Mouse (Mus musculus) kidney, postnatal 0 days (tissue): ENCODE data around the gene Prdx1. TPM values are rescaled to one million over a fixed set of nuclear protein-coding genes. Genes with fewer than 3 reads are reported as not detected.
A peak's percentile ranks its signal among the peaks of the same experiment; 100 is the strongest.

Source experiments
- ATAC-seq: fragments of 200-750 bp; cut with Nextera tagmentation; replicated peaks from 2 replicates; pipeline ENCODE4 v1.8.0; 2017; ENCODE audit warnings: low read depth, moderate number of reproducible peaks, moderate TSS enrichment, moderate library complexity; ENCODE audit not compliant: low FRiP score
- DNase-seq: peaks from one replicate; pipeline ENCODE4 v3.0.0-alpha.2; 2016; ENCODE audit warnings: low spot score
- H3K27ac ChIP-seq: fragments of 300-500 bp; sonication (generic); 2 replicates; pipeline ENCODE4 v1.5.1; 2014; ENCODE audit warnings: mild to moderate bottlenecking
- H3K27me3 ChIP-seq: fragments of 300-500 bp; sonication (generic); 2 replicates; pipeline ENCODE4 v1.6.1; 2014; ENCODE audit warnings: low read length, mixed read lengths; ENCODE audit not compliant: insufficient read depth
- H3K36me3 ChIP-seq: fragments of 300-500 bp; sonication (generic); 2 replicates; pipeline ENCODE4 v1.6.1; 2014; ENCODE audit warnings: low read length, mixed read lengths; ENCODE audit not compliant: insufficient read depth
- H3K4me1 ChIP-seq: fragments of 300-500 bp; sonication (generic); replicated peaks from 2 replicates; pipeline ENCODE4 v1.6.1; 2014; ENCODE audit warnings: antibody characterized with exemption, low read length, mixed read lengths; ENCODE audit not compliant: insufficient read depth
- H3K4me2 ChIP-seq: fragments of 300-500 bp; sonication (generic); 2 replicates; pipeline ENCODE4 v1.6.1; 2014; ENCODE audit warnings: mild to moderate bottlenecking, low read length, moderate library complexity, mixed read lengths
- H3K4me3 ChIP-seq: fragments of 300-500 bp; sonication (generic); replicated peaks from 2 replicates; pipeline ENCODE4 v1.5.1; 2014; ENCODE audit warnings: low read depth, low read length
- H3K9ac ChIP-seq: fragments of 300-500 bp; sonication (generic); 2 replicates; pipeline ENCODE4 v1.6.1; 2014; ENCODE audit warnings: low read depth, low read length
- H3K9me3 ChIP-seq: fragments of 300-500 bp; sonication (generic); replicated peaks from 2 replicates; pipeline ENCODE4 v1.6.1; 2016; ENCODE audit warnings: low read length, inconsistent platforms, mixed read lengths
- CTCF ChIP-seq: IDR thresholded peaks from 2 replicates; pipeline ENCODE4 v1.5.1; 2016; ENCODE audit warnings: antibody characterized with exemption, low read depth, mild to moderate bottlenecking, moderate library complexity
- WGBS: fragments of 180-500 bp; shearing (Covaris S2); extraction: QIAGEN DNeasy Blood & Tissue Kit; methylation state at CpG from one replicate; pipeline ENCODE4 v1.1.7; 2014; 5-methylcytosine and 5-hydroxymethylcytosine counted together
- polyA plus RNA-seq: library from polyadenylated mRNA; unstranded; fragments of >200 nt; fragmentation: Nextera tagmentation; extraction: Ambion mirVana; gene quantifications from 2 replicates; pipeline ENCODE4 v1.2.1, GENCODE M21; 2015

The Prdx1 gene
- polyA plus RNA-seq, 1 experiment from 2014 or later = 2,104 TPM

GRCm38 (mm10) chr4:116698693-116699342, 13.5 kb downstream of the Prdx1 start:
- no peak for TF ChIP-seq CTCF
- H3K27me3 ChIP-seq = no peaks in the 10 kb centered on the region
- H3K36me3 ChIP-seq = peaks cover 36% of the 10 kb centered on the region
- H3K27ac ChIP-seq = no peak overlapping the region
- no peak for DNase-seq
- H3K4me2 ChIP-seq = no peak overlapping the region
- H3K4me3 ChIP-seq = no peak overlapping the region
- no peak for ATAC-seq
- no peaks in the 10 kb centered on the region for H3K4me1 ChIP-seq
- H3K9ac ChIP-seq = no peak overlapping the region
- H3K9me3 ChIP-seq = no peaks in the 10 kb centered on the region
- WGBS = 66% methylated on average over 2 of the region's 2 CpGs

GRCm38 (mm10) chr4:116700964-116701363, 15.6 kb downstream of the Prdx1 start:
- no peak for ATAC-seq
- no peaks in the 10 kb centered on the region for H3K4me1 ChIP-seq
- 68% methylated on average over 1 of the region's 1 CpGs for WGBS
- no peak overlapping the region for H3K27ac ChIP-seq
- H3K9ac ChIP-seq = no peak overlapping the region
- no peak for DNase-seq
- H3K4me2 ChIP-seq = no peak overlapping the region
- no peaks in the 10 kb centered on the region for H3K9me3 ChIP-seq
- no peak overlapping the region for H3K4me3 ChIP-seq
- no peaks in the 10 kb centered on the region for H3K27me3 ChIP-seq
- no peak for TF ChIP-seq CTCF
- H3K36me3 ChIP-seq = peaks cover 20% of the 10 kb centered on the region

GRCm38 (mm10) chr4:116703804-116704203, 18.5 kb downstream of the Prdx1 start:
- Histone ChIP-seq H3K36me3 (peaks cover 5% of the 10 kb centered on the region; the same call in 1 of the 2 replicates), H3K9me3 (no peaks in the 10 kb centered on the region), H3K4me2 (no peak overlapping the region), H3K27me3 (no peaks in the 10 kb centered on the region), H3K27ac (no peak overlapping the region), H3K4me3 (no peak overlapping the region), H3K9ac (no peak overlapping the region), H3K4me1 (peaks cover 5% of the 10 kb centered on the region; the same call in 1 of the 2 replicates)
- ATAC-seq (no peak), DNase-seq (peak; percentile 76)
- peak; percentile 84 for TF ChIP-seq CTCF
- 25% methylated on average over 6 of the region's 6 CpGs for WGBS

GRCm38 (mm10) chr4:116707666-116708065, 22.3 kb downstream of the Prdx1 start:
- peak overlapping the region; percentile 57 for H3K4me3 ChIP-seq
- peak overlapping the region; percentile 57 for H3K4me2 ChIP-seq
- no peak for TF ChIP-seq CTCF
- peak overlapping the region; percentile 13 for H3K9ac ChIP-seq
- DNase-seq = no peak
- no peaks in the 10 kb centered on the region for H3K27me3 ChIP-seq
- H3K36me3 ChIP-seq = no peaks in the 10 kb centered on the region
- no peak overlapping the region for H3K27ac ChIP-seq
- no peak for ATAC-seq
- peaks cover 10% of the 10 kb centered on the region; the same call in 1 of the 2 replicates for H3K4me1 ChIP-seq
- WGBS = 16% methylated on average over 9 of the region's 9 CpGs
- H3K9me3 ChIP-seq = no peaks in the 10 kb centered on the region

- Histone ChIP-seq H3K27ac (no peak within 1 kb of the TSS), H3K4me3 (peak within 1 kb of the TSS; percentile 57), H3K36me3 (no peaks in the 10 kb centered on the region), H3K4me1 (peaks cover 10% of the 10 kb centered on the region; the same call in 1 of the 2 replicates), H3K4me2 (peak within 1 kb of the TSS; percentile 85), H3K27me3 (no peaks in the 10 kb centered on the region), H3K9me3 (no peaks in the 10 kb centered on the region), H3K9ac (peak within 1 kb of the TSS; percentile 58)
- 0% methylated on average over 29 of the region's 29 CpGs for WGBS
- DNase-seq (peak; percentile 99), ATAC-seq (peak; percentile 96)
- TF ChIP-seq CTCF = peak; percentile 46
These were observed 22.9 kb downstream of the Prdx1 start, which contains the start of the genes Mmachc and Ccdc163 for GRCm38 (mm10) chr4:116708201-116708764. Gene Mmachc (minus strand): TSS chr4:116708406. Gene Ccdc163 (plus strand): TSS chr4:116708509.

- DNase-seq = peak; percentile 33
These were observed 23.5 kb downstream of the Prdx1 start for GRCm38 (mm10) chr4:116708791-116709390.

More at GRCm38 (mm10) chr4:116708791-116709390, 23.5 kb downstream of the Prdx1 start:
- no peak for TF ChIP-seq CTCF
- Histone ChIP-seq H3K9ac (peak overlapping the region; percentile 58), H3K36me3 (no peaks in the 10 kb centered on the region), H3K27me3 (no peaks in the 10 kb centered on the region), H3K9me3 (no peaks in the 10 kb centered on the region), H3K27ac (no peak overlapping the region), H3K4me1 (peaks cover 10% of the 10 kb centered on the region; the same call in 1 of the 2 replicates), H3K4me3 (peak overlapping the region; percentile 57), H3K4me2 (peak overlapping the region; percentile 85)
- no peak for ATAC-seq
- 5% methylated on average over 9 of the region's 9 CpGs for WGBS
